Mouse (Mus musculus) embryonic facial prominence, embryonic 11.5 days (tissue): ENCODE measurements around the gene Cycs. TPM values are rescaled to one million over a fixed set of nuclear protein-coding genes. Genes with fewer than 3 reads are reported as not detected.
"Not testable (repeated sequence)": the region's sequence is repeated elsewhere in the genome, so short reads cannot be mapped to it uniquely, and the experiment has no call there.

Source experiments
- ATAC-seq: fragments of 200-750 bp; cut with Nextera tagmentation; replicated peaks from 2 replicates; pipeline ENCODE4 v1.8.0; 2017; ENCODE audit warnings: low read depth; ENCODE audit not compliant: insufficient number of reproducible peaks, low FRiP score, low TSS enrichment
- DNase-seq: peaks from one replicate; pipeline ENCODE4 v3.0.0-alpha.2; 2015; ENCODE audit warnings: low spot score
- H3K27ac ChIP-seq: fragments of 300-500 bp; sonication (generic); replicated peaks from 2 replicates; pipeline ENCODE4 v1.5.1; 2014; ENCODE audit warnings: mild to moderate bottlenecking, low read depth, low read length, control low read depth
- H3K27me3 ChIP-seq: fragments of 300-500 bp; sonication (generic); 2 replicates; pipeline ENCODE4 v1.6.1; 2014; ENCODE audit warnings: mild to moderate bottlenecking, low read length, moderate library complexity, mixed read lengths; ENCODE audit not compliant: control insufficient read depth, insufficient read depth
- H3K36me3 ChIP-seq: fragments of 300-500 bp; sonication (generic); replicated peaks from 2 replicates; pipeline ENCODE4 v1.6.1; 2014; ENCODE audit warnings: low read depth, mild to moderate bottlenecking, low read length, moderate library complexity, mixed read lengths; ENCODE audit not compliant: control insufficient read depth, insufficient read depth
- H3K4me1 ChIP-seq: fragments of 300-500 bp; sonication (generic); 2 replicates; pipeline ENCODE4 v1.6.1; 2014; ENCODE audit warnings: low read length, mixed read lengths; ENCODE audit not compliant: control insufficient read depth, insufficient read depth
- H3K4me2 ChIP-seq: fragments of 300-500 bp; sonication (generic); 2 replicates; pipeline ENCODE4 v1.6.1; 2014; ENCODE audit warnings: low read depth, mild to moderate bottlenecking, control low read depth, low read length, moderate library complexity
- H3K4me3 ChIP-seq: fragments of 300-500 bp; sonication (generic); 2 replicates; pipeline ENCODE4 v1.5.1; 2014; ENCODE audit warnings: low read depth, low read length, control low read depth
- H3K9ac ChIP-seq: fragments of 300-500 bp; sonication (generic); replicated peaks from 2 replicates; pipeline ENCODE4 v1.6.1; 2014; ENCODE audit warnings: mild to moderate bottlenecking, control low read depth, low read length
- H3K9me3 ChIP-seq: fragments of 300-500 bp; sonication (generic); replicated peaks from 2 replicates; pipeline ENCODE4 v1.6.1; 2016; ENCODE audit warnings: mild to moderate bottlenecking, low read length, inconsistent platforms, mixed read lengths; ENCODE audit not compliant: control insufficient read depth
- WGBS: fragments of 180-500 bp; shearing (Covaris S2); extraction: QIAGEN DNeasy Blood & Tissue Kit; methylation state at CpG from one replicate; pipeline ENCODE4 v1.1.7; 2014; 5-methylcytosine and 5-hydroxymethylcytosine counted together
- polyA plus RNA-seq: library from polyadenylated mRNA; unstranded; fragments of >200 nt; fragmentation: Nextera tagmentation; extraction: Ambion mirVana; gene quantifications from 2 replicates; pipeline ENCODE4 v1.2.1, GENCODE M21; 2014

The Cycs gene
- polyA plus RNA-seq, 1 experiment from 2014 or later: 85.2 TPM

DNA sequence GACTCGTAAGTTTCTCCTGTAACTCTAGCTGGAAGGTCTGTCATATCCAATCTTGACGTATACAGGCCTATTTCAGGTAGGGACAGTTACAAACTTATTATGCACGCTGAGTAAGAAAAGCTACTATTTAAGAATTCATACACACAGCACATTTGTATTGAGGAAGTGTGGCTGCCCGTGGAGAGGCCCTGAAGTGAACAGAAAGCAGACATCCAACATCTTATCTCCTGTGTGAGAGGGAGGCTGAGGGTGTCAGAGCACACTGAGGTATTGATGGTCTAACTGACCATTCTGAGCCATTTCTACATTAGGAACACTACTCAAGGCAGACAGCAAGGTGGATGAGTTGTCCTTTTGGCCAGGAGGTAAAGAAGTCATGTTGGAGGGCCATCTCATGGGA is 7.5 kb downstream of the Cycs start:
- 90% methylated on average over 4 of the region's 4 CpGs for WGBS
- Histone ChIP-seq H3K4me1 (no peaks in the 10 kb centered on the region), H3K27ac (no peak overlapping the region), H3K4me2 (no peak overlapping the region), H3K9ac (no peak overlapping the region), H3K36me3 (no peaks in the 10 kb centered on the region), H3K4me3 (no peak overlapping the region), H3K9me3 (no peaks in the 10 kb centered on the region), H3K27me3 (no peaks in the 10 kb centered on the region)
- ATAC-seq (no peak), DNase-seq (no peak)

DNA sequence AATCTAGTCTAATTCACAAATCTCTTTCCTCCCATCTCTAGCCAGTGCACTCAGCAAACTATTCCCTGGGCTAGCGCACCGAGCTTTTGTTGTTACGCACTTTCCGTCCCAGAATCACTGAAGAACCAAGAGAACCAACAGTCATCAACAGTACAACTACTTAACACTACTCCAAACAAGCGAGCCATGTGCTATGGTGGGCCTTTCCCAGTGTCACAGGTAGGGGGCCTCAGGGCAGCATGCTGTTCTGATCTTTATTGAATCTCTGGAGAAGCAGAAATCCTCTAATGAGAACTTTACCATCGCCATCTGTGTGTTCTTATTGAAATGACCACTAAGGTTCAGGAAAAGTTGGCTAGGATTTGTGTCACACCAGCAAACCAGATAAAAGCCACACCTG is 8.8 kb downstream of the Cycs start:
- ATAC-seq (no peak), DNase-seq (no peak)
- H3K36me3 ChIP-seq: no peaks in the 10 kb centered on the region
- H3K9ac ChIP-seq: no peak overlapping the region
- H3K27me3 ChIP-seq: no peaks in the 10 kb centered on the region
- H3K27ac ChIP-seq: no peak overlapping the region
- no peaks in the 10 kb centered on the region for H3K4me1 ChIP-seq
- no peak overlapping the region for H3K4me2 ChIP-seq
- 86% methylated on average over 6 of the region's 6 CpGs for WGBS
- no peak overlapping the region for H3K4me3 ChIP-seq
- no peaks in the 10 kb centered on the region for H3K9me3 ChIP-seq

DNA sequence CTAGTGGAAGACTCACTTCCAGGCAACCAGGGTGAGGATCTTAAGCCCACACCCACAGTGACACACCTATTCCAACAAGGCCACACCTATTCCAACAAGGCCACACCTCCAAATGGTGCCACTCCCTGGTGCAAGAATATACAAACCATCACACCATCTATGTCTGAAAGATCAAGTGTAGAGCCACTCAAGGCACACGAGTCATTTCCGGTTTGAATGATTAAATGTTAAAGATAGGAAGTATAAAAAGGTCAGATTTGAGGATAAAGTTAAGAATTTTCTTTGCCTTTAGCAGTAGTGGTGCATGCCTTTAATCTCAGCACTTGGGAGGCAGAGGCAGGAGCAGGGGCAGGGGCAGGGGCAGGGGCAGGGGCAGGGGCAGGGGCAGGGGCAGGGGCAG is 12.1 kb downstream of the Cycs start:
- H3K36me3 ChIP-seq, H3K27me3 ChIP-seq, H3K27ac ChIP-seq, H3K4me1 ChIP-seq, H3K4me3 ChIP-seq, H3K4me2 ChIP-seq, DNase-seq, H3K9ac ChIP-seq, H3K9me3 ChIP-seq, ATAC-seq: not testable (repeated sequence)
- WGBS: 85% methylated on average over 2 of the region's 2 CpGs

DNA sequence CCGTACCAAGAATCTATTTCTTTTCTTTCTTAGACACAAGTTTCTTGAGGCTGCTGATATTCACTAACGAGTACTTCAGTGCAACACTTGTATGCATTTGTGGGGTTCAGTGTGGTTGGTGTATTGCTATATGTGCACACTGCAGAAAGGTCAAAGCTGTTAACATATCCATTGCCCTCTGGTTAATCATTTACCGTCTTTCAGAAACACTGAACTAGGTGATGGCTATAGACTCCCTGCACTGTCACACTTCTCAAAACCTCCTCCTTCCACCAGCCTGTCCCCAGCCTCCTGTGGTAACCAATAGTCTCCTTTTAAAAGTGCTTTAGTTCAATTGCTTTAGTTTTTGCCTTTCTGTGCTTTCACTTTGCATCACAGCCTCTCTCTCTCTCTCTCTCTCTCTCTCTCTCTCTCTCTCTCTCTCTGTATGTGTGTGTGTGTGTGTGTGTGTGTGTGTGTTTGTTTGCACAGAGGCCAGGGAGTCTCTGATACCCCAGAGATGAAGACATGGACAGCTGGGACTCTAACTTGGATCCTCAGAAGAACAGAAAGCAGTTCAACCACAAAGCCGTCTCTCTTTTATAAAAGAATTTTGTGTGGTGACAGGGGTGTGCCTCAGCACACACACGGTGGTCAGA is 13.3 kb downstream of the Cycs start:
- WGBS: 84% methylated on average over 5 of the region's 5 CpGs

DNA sequence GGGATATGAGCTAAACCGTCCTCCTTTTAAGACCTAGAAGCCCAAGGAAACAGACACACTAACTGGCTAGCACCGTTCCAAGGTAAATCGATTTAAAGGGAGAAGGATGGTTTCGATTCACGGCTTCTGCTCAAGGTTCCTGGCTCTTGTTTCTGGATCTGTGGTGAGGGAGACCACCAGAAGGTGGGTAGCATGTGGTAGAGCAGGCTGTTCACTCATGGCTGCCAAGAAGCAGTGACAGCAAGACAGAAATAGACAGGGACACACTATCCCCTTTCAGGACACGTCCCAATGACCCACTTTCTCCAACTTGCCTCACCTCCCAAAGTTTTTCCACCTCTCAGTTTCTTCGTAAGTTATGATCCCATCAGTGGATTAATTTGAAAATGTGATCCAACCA is 16.5 kb downstream of the Cycs start:
- H3K4me3 ChIP-seq: no peak overlapping the region
- H3K9me3 ChIP-seq: no peaks in the 10 kb centered on the region
- H3K27me3 ChIP-seq: no peaks in the 10 kb centered on the region
- H3K4me1 ChIP-seq: no peaks in the 10 kb centered on the region
- H3K36me3 ChIP-seq: no peaks in the 10 kb centered on the region
- no peak overlapping the region for H3K27ac ChIP-seq
- ATAC-seq (no peak), DNase-seq (no peak)
- H3K4me2 ChIP-seq: no peak overlapping the region
- WGBS: 75% methylated on average over 7 of the region's 7 CpGs
- H3K9ac ChIP-seq: no peak overlapping the region

More for the DNA sequence above, 13.3 kb downstream of the Cycs start:
- no peak for DNase-seq
- no peak overlapping the region for H3K4me2 ChIP-seq
- no peaks in the 10 kb centered on the region for H3K27me3 ChIP-seq
- H3K9ac ChIP-seq: no peak overlapping the region
- H3K9me3 ChIP-seq: no peaks in the 10 kb centered on the region
- no peak overlapping the region for H3K4me3 ChIP-seq
- H3K27ac ChIP-seq: no peak overlapping the region
- no peaks in the 10 kb centered on the region for H3K4me1 ChIP-seq
- no peak for ATAC-seq
- no peaks in the 10 kb centered on the region for H3K36me3 ChIP-seq

DNA sequence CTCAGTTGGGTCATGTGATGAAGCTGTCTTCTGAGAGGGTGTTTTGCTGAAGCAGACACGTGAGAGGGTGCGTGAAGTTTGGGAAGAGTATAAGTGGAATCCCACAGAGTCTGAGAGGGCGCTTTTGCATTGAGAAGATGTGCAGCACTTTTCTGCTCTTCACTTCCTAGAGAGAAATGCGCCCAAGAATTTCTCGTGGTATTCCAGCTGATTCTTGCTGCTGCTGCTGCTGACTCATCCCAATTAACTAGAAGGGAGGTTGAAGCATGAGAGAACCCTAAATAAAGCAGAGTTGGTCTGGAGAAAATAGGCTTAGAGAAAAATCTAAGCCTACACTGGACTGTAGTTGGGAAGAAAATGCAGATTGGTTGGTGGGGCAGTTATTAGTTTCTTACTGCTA is 17.3 kb downstream of the Cycs start:
- Histone ChIP-seq H3K9ac (no peak overlapping the region), H3K4me2 (no peak overlapping the region), H3K9me3 (no peaks in the 10 kb centered on the region), H3K4me1 (no peaks in the 10 kb centered on the region), H3K4me3 (no peak overlapping the region), H3K27me3 (no peaks in the 10 kb centered on the region), H3K27ac (no peak overlapping the region), H3K36me3 (no peaks in the 10 kb centered on the region)
- ATAC-seq: no peak
- WGBS: 78% methylated on average over 5 of the region's 5 CpGs
- DNase-seq: no peak

DNA sequence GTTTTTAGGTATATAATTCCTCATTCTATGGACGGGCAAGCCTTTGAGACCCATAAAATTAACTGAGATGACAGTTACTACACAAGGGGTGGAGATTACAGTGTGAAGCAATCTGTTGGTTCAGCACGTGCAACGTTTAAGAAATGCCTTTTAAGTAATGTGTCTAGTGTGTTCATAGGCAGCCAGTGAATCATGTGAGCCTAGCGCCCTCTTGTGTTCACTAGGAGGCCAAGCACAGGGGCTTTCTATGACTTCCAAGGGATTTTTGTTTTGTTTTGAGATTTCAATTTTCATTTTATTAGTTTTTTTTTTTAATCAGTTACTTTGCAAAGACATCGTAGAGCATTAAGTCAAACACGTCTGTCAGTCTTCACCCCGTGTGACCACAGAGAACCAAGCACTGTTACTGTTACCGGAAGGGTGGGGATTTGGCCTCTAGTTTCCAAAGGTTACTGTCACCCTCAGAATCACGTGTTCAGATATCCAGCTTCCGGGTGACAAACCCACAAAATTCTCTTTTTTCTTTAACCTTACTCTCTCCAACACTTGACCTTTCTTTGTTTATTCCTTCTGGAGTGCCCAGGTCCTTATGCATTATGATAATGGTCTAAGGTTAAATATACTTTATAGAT is 20.8 kb downstream of the Cycs start:
- H3K9me3 ChIP-seq: no peaks in the 10 kb centered on the region
- ATAC-seq (no peak), DNase-seq (peak; percentile 75)
- H3K4me3 ChIP-seq: no peak overlapping the region
- no peak overlapping the region for H3K4me2 ChIP-seq
- no peak overlapping the region for H3K27ac ChIP-seq
- no peak overlapping the region for H3K9ac ChIP-seq
- WGBS: 26% methylated on average over 10 of the region's 10 CpGs
- H3K27me3 ChIP-seq: no peaks in the 10 kb centered on the region
- H3K36me3 ChIP-seq: no peaks in the 10 kb centered on the region
- no peaks in the 10 kb centered on the region for H3K4me1 ChIP-seq

DNA sequence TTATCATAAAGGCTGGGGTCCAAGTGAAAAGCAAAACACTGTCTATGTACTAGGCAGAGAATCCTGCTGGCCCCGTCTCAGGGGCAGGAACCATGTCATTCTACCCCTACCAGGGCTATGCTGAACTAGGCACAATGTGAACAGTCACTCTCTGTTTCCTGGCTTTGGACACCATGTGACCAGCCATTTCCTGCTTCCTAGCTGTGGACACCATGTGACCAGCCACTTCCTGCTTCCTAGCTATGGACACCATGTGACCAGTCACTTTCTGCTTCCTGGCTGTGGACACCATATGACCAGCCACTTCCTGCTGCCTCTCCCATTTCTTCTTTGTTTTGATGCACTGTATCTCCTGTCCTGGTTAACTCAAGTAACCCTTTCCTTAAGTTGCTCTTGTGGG is 23.8 kb downstream of the Cycs start:
- Histone ChIP-seq H3K4me1 (no peaks in the 10 kb centered on the region), H3K36me3 (no peaks in the 10 kb centered on the region), H3K4me3 (no peak overlapping the region), H3K4me2 (no peak overlapping the region), H3K27me3 (no peaks in the 10 kb centered on the region), H3K9ac (no peak overlapping the region), H3K27ac (no peak overlapping the region), H3K9me3 (no peaks in the 10 kb centered on the region)
- DNase-seq (no peak), ATAC-seq (no peak)
- 83% methylated on average over 1 of the region's 1 CpGs for WGBS
